Mouse (Mus musculus) thymus, adult 2 months (tissue): ENCODE results near the gene Iqsec3. TPM values are rescaled to one million over a fixed set of nuclear protein-coding genes. Genes with fewer than 3 reads are reported as not detected.

Source experiments
- DNase-seq: peaks from one replicate; pipeline ENCODE4 v3.0.0; 2021
- H3K27ac ChIP-seq: fragments of 200-500 bp; 2 replicates; pipeline ENCODE4 v1.5.1; 2012; ENCODE audit warnings: low read length, control low read depth; ENCODE audit not compliant: control insufficient read depth, insufficient read depth
- H3K27me3 ChIP-seq: fragments of 200-500 bp; 2 replicates; pipeline ENCODE4 v1.6.1; 2012; ENCODE audit warnings: mild to moderate bottlenecking, low read length, moderate library complexity, mixed read lengths; ENCODE audit not compliant: control insufficient read depth, insufficient read depth
- H3K36me3 ChIP-seq: fragments of 200-500 bp; 2 replicates; pipeline ENCODE4 v1.6.1; 2012; ENCODE audit warnings: mild to moderate bottlenecking, low read length, moderate library complexity; ENCODE audit not compliant: control insufficient read depth, insufficient read depth
- H3K4me1 ChIP-seq: fragments of 200-500 bp; replicated peaks from 2 replicates; pipeline ENCODE4 v1.6.1; 2012; ENCODE audit warnings: low read length; ENCODE audit not compliant: control insufficient read depth, insufficient read depth
- H3K4me3 ChIP-seq: fragments of 200-500 bp; 2 replicates; pipeline ENCODE4 v1.5.1; 2012; ENCODE audit warnings: mild to moderate bottlenecking, low read length, control low read depth, moderate library complexity; ENCODE audit not compliant: control insufficient read depth, insufficient read depth
- CTCF ChIP-seq: fragments of 200-500 bp; IDR thresholded peaks from 2 replicates; pipeline ENCODE4 v1.5.1; 2012; ENCODE audit warnings: mild to moderate bottlenecking, control low read depth, low read length, moderate library complexity, borderline replicate concordance; ENCODE audit not compliant: control insufficient read depth, poor library complexity, insufficient read depth; ENCODE audit errors: extremely low read depth
- POLR2A ChIP-seq: fragments of 200-500 bp; IDR thresholded peaks from 2 replicates; pipeline ENCODE4 v1.6.1; 2012; ENCODE audit warnings: mild to moderate bottlenecking, low read length, control low read depth, moderate library complexity; ENCODE audit not compliant: control insufficient read depth, poor library complexity, insufficient read depth; ENCODE audit errors: extremely low read depth
- WGBS: fragments of 180-500 bp; shearing (Covaris S2); methylation state at CpG from one replicate; pipeline ENCODE4 v1.1.7; 2018; 5-methylcytosine and 5-hydroxymethylcytosine counted together
- polyA plus RNA-seq: library from polyadenylated mRNA; depleted of rRNA; stranded (reverse); fragments of >200 nt; gene quantifications from 2 replicates; pipeline ENCODE4 v1.2.3, GENCODE M21; 2012

Iqsec3 gene
- polyA plus RNA-seq, 1 experiment: 0.19 TPM

GRCm38 (mm10) chr6:121338519-121338896, 135.0 kb downstream of the Iqsec3 start:
- no peak for DNase-seq
- Histone ChIP-seq H3K4me1 (peaks cover 15% of the 10 kb centered on the region), H3K4me3 (no peak overlapping the region), H3K36me3 (no peaks in the 10 kb centered on the region), H3K27me3 (no peaks in the 10 kb centered on the region; the same call in 1 of the 2 replicates), H3K27ac (no peak overlapping the region)
- TF ChIP-seq CTCF (no peak), POLR2A (no peak)
- 61% methylated on average over 4 of the region's 4 CpGs for WGBS

GRCm38 (mm10) chr6:121337770-121338518, 135.5 kb downstream of the Iqsec3 start:
- H3K4me3 ChIP-seq: no peak overlapping the region
- DNase-seq: peak; percentile 79
- no peak for TF ChIP-seq CTCF
- no peak for TF ChIP-seq POLR2A
- H3K27ac ChIP-seq: no peak overlapping the region
- no peaks in the 10 kb centered on the region for H3K36me3 ChIP-seq
- peaks cover 15% of the 10 kb centered on the region for H3K4me1 ChIP-seq
- WGBS: 32% methylated on average over 3 of the region's 3 CpGs
- no peaks in the 10 kb centered on the region; the same call in 1 of the 2 replicates for H3K27me3 ChIP-seq

GRCm38 (mm10) chr6:121337229-121337628, 136.2 kb downstream of the Iqsec3 start:
- H3K4me1 ChIP-seq: peaks cover 15% of the 10 kb centered on the region
- no peak overlapping the region for H3K27ac ChIP-seq
- no peak for DNase-seq
- TF ChIP-seq CTCF: no peak
- no peak for TF ChIP-seq POLR2A
- no peak overlapping the region for H3K4me3 ChIP-seq
- H3K27me3 ChIP-seq: no peaks in the 10 kb centered on the region; the same call in 1 of the 2 replicates
- H3K36me3 ChIP-seq: no peaks in the 10 kb centered on the region
- 95% methylated on average over 9 of the region's 9 CpGs for WGBS

GRCm38 (mm10) chr6:121336558-121336957, 136.9 kb downstream of the Iqsec3 start:
- Histone ChIP-seq H3K36me3 (no peaks in the 10 kb centered on the region), H3K27ac (no peak overlapping the region), H3K4me3 (no peak overlapping the region), H3K27me3 (no peaks in the 10 kb centered on the region; the same call in 1 of the 2 replicates), H3K4me1 (peaks cover 15% of the 10 kb centered on the region)
- no peak for TF ChIP-seq CTCF
- TF ChIP-seq POLR2A: no peak
- 30% methylated on average over 8 of the region's 8 CpGs for WGBS
- peak; percentile 74 for DNase-seq

DNA sequence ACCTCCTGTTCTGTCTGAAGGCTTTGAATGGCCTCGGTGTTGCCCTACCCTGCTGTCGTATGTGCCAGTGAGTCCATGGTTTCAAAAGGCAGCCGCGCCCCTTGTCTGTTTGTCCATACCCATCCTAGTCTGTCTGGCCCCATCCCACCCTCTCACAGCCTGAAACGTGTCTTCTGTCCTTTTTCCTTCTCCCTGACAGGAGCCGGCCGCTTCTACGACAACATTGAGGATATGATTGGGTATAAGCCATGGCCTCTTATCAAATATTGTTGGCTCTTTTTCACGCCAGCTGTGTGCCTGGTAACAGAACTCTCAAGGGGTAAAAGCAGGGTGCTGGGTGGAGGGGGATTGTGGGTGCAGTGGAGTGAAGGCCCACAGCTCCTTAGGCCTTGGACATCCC, 137.6 kb downstream of the Iqsec3 start:
- Histone ChIP-seq H3K4me3 (no peak overlapping the region), H3K36me3 (no peaks in the 10 kb centered on the region), H3K27ac (no peak overlapping the region), H3K4me1 (peaks cover 15% of the 10 kb centered on the region), H3K27me3 (no peaks in the 10 kb centered on the region; the same call in 1 of the 2 replicates)
- TF ChIP-seq POLR2A (no peak), CTCF (no peak)
- no peak for DNase-seq
- WGBS: 96% methylated on average over 9 of the region's 9 CpGs

GRCm38 (mm10) chr6:121329848-121330508, 143.5 kb downstream of the Iqsec3 start:
- Histone ChIP-seq H3K27me3 (no peaks in the 10 kb centered on the region), H3K4me3 (no peak overlapping the region), H3K27ac (no peak overlapping the region), H3K4me1 (peaks cover 9% of the 10 kb centered on the region), H3K36me3 (no peaks in the 10 kb centered on the region)
- no peak for DNase-seq
- WGBS: 35% methylated on average over 10 of the region's 10 CpGs
- TF ChIP-seq POLR2A: no peak
- no peak for TF ChIP-seq CTCF

GRCm38 (mm10) chr6:121328417-121328884, 145.0 kb downstream of the Iqsec3 start:
- Histone ChIP-seq H3K27me3 (no peaks in the 10 kb centered on the region), H3K36me3 (no peaks in the 10 kb centered on the region), H3K4me1 (peaks cover 9% of the 10 kb centered on the region), H3K4me3 (no peak overlapping the region), H3K27ac (no peak overlapping the region)
- WGBS: 93% methylated on average over 9 of the region's 9 CpGs
- TF ChIP-seq CTCF (no peak), POLR2A (no peak)
- DNase-seq: no peak
